Mouse (Mus musculus): Measurements from ENCODE around the gene Ubl7.

DNA sequence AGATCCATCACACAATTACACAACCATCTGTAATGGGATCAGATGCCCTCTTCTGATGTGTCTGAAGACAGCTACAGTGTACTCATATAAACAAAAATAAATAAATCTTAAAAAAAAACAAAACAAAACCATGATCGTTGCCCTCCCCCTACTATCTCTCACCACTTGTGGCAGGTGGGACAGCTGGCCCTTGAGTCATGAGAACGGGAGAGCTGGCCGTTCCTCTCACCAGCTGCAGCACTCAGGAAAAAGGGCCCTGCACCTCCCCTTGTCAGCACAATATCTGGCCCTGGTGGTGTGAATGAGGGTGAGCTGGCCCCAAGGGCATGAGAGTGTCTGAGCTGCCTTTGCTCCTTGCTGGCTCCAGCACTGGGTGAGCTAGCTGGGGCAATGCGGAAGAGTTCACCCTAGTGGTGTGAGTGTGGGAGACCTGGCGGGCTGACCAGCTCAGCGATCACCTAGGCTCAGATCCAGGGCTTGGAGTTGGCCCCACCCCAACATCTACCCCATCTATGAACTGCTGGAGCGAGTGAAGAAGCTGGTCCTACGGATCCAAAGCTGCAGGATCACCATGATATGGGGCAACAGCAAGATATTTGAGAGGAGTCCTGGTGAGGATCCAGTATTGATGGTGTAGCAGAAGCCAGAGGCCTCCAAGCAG lies 7.1 kb upstream of the Ubl7 start:
- TF ChIP-seq POLR2A (IDR thresholded peaks at IDR 0.05; ENCODE audit: control insufficient read depth, low read depth, low read length) (no peak), CTCF (IDR thresholded peaks at IDR 0.05; ENCODE audit: control insufficient read depth, insufficient read depth, insufficient replicate concordance, low read depth, low read length) (no peak)

Measured in testis, adult 2 months (tissue).